Mouse (Mus musculus) thymus, postnatal 25 days (tissue): ENCODE measurements around the gene Kdr.
A peak's percentile ranks its signal among the peaks of the same experiment; 100 is the strongest.
"Not testable (repeated sequence)": the region's sequence is repeated elsewhere in the genome, so short reads cannot be mapped to it uniquely, and the experiment has no call there.

ENCODE experiments used
- DNase-seq: peaks from one replicate; pipeline ENCODE4 v3.0.0; 2022

The Kdr gene

GRCm38 (mm10) chr5:75959809-75960208 lies 18.4 kb downstream of the Kdr start:
- no peak for DNase-seq

DNA sequence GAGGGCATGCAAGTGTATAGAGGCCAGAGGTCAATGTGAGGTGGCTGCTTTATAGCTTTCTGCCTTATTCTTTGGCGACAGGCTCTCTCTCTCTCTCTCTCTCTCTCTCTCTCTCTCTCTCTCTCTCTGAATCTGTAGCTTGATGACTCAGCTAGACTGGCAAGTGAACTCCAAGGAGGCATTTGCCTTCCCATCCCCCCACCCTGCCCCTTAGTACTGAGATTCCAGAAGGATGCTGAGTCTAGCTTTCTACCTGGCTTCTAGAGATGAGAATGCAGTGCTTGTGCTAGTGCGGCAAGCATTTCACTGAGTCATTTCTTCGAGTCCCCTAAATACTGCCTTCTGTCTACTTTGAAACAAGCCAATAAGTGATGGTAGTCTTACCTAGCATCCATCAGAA lies 21.7 kb downstream of the Kdr start:
- no peak for DNase-seq

GRCm38 (mm10) chr5:75955876-75956275 lies 22.4 kb downstream of the Kdr start:
- no peak for DNase-seq

DNA sequence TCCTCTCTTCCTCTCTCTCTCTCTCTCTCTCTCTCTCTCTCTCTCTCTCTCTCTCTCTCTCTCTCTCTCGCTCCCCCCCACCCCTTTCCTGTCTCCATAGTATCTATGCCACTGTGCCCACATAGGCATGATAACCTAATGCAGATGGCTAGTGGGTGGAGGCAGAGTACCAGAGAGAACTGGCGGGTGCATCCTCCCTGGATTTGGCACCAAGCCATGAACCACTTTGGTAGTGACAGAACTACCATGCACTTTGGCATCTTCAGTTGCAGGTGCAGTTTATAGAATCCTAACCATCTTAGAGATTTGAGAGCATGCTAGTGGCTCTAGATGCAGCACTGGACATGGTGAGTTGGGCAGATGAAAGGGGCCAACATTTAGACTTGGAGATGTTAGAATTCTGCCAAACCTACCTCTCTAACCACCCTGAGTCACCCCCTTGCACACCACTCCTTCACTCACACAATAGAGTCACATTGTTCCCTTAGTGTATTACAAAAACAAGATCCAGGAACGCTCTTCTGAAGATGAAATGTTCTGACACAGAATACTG lies 23.4 kb downstream of the Kdr start:
- no peak for DNase-seq

- DNase-seq = no peak
These were observed 24.0 kb downstream of the Kdr start for GRCm38 (mm10) chr5:75954218-75954617.

- no peak for DNase-seq
These were observed 26.0 kb downstream of the Kdr start for GRCm38 (mm10) chr5:75952131-75952795.

- no peak for DNase-seq
These were observed 27.4 kb downstream of the Kdr start for GRCm38 (mm10) chr5:75950866-75951265.

DNA sequence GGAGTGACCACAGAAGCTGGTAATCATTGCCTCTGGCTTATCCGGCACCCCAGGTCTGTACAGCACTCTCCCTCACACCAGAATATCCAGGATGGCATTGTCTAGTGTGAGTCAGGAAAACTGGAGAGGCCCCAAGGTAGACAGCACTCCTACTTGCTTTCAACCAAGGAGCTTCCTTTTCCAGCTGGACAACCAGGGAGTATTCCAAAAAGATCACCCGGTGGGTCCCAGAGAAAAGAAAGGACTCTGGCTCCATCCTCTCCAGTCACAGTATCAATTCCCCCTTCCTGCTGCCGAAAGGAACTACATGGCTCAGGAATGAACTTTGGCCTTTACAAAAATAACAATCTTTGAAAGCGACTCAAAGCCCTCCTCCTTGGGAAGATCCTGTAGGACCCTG lies 32.9 kb downstream of the Kdr start:
- DNase-seq = no peak

DNA sequence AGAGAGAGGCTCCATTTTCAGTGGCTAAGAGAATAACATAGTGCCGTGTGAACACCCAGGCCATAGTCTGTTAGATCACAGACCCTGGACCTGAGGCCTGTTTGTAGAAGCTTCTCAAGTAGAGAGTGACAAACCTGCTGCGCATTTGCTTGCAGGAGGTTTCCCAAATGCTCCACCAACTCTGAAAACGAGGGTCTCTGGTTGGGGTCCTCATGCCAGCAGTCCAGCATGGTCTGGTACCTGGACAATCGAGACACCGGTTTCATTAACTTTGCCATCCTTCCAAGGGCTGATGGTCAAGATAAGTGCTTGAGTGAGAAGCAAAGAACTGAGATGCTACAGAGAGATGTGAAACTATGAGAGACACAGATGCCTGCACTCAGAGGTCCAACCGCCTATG lies 35.0 kb downstream of the Kdr start:
- DNase-seq = no peak

DNA sequence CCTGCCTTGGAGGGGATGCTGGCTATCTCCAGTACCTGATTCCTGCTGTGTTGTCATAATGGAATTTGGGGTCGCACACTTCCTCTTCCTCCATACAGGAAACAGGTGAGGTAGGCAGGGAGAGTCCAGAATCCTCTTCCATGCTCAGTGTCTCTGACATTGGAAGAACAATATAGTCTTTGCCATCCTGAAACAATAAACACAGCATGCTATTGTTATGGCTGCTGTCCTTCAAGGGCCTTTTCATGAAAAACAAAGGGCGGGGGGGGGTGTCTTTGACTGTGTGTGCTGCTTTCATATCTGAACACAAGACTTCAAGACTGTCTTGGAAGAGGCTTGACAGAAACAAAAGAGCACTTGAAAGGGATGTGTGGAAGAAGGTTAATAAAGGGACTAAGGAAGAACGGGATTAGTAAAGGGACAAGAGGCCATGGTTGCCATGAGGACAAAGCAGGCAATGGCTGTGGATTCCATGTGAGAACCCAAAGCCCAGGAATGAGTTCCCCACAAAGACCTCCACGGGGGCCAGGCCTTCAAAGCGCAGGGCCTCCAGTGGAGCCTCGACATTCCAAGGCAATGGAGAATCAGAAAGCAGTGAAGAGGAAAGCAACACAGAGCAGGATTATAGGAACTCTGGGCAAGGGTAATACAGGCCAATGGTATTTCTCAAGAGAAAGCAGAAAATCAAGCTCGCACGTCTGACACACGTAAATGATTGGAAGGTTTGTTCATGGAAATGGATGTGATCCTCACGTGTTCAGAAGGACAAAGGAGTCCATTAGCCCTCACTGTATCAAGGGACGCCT lies 36.3 kb downstream of the Kdr start:
- DNase-seq = no peak

DNA sequence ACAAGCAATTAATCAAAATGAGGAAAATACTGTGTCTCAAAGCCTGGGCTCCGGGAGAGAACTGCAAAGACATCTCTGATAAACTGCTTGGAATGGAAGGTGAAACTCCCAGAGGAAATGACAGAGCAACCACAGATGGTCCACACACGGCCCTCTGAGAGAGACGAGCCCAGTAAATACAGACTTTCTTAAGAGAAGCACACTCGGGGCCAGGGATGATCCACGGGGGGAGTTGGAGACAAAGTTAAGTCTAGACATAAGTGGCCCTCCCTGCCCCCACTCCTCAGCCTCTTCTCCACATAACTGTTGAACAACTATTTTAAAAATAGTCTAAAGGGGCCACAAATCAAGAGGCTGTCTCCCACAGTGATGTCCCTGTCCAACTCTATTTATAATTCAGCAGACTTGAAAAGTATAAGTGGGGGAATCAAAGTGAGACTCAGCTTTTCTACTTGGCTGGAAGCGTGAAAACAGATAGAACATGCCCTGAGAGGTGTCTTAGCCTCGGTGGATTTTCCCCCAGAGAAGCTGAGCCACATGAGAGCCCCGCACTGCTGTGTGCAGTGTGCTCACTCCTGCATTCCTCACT lies 39.0 kb downstream of the Kdr start:
- no peak for DNase-seq

DNA sequence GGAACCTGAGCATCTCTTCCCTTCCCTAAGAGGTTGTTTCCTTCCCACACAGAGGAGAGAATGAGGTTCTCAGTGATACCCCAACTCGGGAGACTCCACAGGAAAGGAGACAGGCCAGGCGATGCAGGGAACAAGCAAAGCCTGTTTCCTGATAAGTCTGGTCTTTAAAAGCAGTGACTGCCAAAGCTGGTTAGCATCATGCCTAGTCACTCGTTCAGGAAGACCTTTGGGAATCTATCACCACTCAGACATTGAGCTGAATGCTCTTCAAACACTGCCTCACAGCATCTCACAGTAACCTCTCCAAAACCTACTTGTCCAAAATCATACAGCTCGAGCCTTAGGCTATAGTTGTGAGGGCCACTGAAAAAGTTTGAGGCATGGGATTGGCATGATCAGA lies 40.2 kb downstream of the Kdr start:
- DNase-seq = no peak

DNA sequence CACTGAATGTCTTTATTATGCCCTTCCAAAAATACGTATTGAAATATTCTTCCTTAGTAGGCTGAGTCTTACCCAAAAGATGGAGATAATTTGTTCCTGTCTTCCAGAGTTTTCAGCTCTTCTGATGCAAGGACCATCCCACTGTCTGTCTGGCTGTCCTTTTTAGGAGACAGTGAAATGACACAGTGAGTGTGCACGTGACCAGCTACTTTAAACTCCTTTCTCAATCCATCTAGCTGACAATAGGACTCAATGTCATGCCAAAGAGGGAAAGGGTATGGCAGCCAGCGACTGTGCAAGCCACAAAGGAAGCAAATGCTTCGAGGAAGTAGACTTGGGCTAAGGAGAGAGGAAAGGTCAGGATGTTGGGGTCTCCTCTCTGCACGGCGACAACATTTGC lies 42.0 kb downstream of the Kdr start:
- DNase-seq = no peak

GRCm38 (mm10) chr5:75935225-75935624 lies 43.0 kb downstream of the Kdr start:
- no peak for DNase-seq

DNA sequence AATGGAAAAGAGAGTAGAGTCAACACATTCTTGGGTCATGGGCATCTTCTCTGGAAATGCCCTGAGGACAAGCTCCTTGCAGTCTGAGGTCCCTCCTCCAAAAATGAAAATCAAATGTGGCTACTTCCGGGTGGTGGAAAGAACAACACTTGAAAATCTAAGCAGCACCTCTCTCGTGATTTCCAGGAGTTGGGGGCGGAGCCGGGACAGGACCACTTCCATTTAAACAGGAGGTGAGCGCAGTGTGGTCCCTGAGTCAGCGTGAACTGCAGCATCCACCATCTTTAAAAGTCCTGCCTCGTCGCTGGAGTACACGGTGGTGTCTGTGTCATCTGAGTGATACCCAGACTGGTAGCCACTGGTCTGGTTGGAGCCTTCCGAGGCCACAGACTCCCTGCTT lies 44.1 kb downstream of the Kdr start:
- peak; percentile 21 for DNase-seq

GRCm38 (mm10) chr5:75933521-75934044 lies 44.7 kb downstream of the Kdr start:
- DNase-seq = peak; percentile 34

- DNase-seq = not testable (repeated sequence)
These were observed 46.8 kb downstream of the Kdr start for GRCm38 (mm10) chr5:75931458-75931857.

DNA sequence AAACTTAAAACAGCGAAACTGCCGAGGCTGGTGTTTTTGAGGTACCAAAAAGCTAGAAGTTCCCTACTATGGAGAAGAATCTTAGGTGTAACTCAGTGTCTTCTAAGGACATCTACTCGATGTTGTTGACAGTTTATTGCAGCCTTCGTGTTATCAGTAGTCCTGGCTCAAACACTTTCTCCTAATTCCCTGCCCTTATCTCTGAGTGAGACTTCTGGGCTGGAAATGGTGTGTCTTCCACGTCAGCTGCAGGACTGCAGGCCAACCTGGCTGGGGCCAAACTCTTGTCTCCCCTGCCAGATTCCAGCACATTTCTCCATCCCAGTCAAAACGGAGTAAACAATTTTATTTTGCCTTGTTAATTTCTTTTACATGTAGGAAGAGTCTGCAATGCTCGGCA lies 48.3 kb downstream of the Kdr start:
- no peak for DNase-seq

DNA sequence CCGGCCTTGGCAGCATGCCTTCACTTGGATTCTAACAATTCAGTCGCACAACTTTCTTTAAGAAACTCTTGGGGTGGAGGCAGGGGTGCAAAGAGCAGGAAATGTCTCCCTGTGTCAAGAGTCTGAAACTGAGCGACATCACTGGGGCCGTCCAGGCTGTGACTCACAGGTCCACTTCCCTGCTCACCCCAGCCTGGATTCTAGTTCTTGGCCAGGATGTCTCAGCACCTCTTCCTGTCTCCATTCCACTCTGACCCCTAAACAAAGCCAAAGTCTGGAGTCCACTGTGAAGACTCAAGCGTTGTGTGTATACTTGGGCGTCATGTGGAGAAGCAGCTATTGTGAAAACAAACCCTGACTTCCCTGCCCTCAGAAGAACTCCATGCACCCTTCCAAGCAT lies 55.6 kb downstream of the Kdr start:
- no peak for DNase-seq

DNA sequence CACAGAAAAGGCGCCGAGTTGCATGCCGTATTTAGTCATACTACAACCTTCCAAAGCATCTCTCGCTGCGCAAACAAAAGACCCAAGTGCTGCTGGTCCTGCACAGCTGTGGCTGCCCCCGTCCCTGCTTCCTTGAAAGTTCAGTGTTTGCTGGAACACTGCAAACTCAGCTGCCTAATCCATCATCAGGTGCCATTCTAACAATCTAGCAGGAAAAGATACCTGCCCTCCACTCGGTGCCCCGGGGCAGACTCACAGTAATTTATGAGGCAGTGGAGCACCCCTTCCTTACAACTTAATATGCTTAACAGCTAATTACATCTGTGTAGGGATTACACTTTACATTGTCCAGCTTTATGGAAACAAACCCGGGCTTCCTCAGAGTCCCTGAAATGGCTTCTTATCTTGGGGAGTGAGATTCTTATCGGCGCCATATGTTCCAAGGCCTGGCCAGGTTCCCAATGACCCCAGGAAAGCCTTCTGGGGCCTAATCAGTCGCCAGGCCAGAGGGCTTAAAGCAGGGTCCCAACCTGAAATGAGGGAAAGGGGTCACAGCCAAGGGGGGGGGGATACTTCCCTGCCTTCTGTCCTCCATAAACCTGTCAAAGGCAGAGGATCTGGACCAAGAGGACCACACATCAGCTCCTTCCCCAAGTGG lies 56.4 kb downstream of the Kdr start:
- DNase-seq = no peak

- no peak for DNase-seq
These were observed 58.7 kb downstream of the Kdr start for GRCm38 (mm10) chr5:75919601-75920000.

DNA sequence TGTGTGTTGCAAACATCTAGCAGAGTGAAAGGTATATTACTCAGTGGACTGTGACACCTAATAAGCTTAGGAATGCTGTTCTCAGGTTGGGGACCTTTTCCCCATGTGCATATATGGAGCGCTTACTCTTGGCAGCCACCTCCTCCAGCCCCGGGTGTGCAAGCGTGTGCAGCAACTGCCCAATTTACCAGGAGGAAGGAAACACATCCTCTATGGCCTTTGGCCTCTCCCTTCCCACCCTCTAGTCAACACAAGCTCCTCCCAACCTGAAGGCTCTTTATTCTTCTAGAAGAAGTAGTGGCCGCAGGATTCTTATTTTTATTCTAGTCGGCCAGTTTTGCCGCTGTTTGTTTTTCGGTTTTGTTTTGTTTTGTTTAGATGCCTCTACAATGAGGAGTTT lies 60.1 kb downstream of the Kdr start:
- DNase-seq = no peak

- DNase-seq = no peak
These were observed 61.0 kb downstream of the Kdr start for GRCm38 (mm10) chr5:75917231-75917630.
